Mouse (Mus musculus) intestine, embryonic 14.5 days (tissue): ENCODE measurements around the gene Prr27. TPM values are rescaled to one million over a fixed set of nuclear protein-coding genes. Genes with fewer than 3 reads are reported as not detected.

Experiments
- ATAC-seq: fragments of 200-750 bp; cut with Nextera tagmentation; replicated peaks from 2 replicates; pipeline ENCODE4 v1.8.0; 2017; ENCODE audit warnings: low read depth, moderate number of reproducible peaks, moderate TSS enrichment, moderate library complexity; ENCODE audit not compliant: low FRiP score, low TSS enrichment
- DNase-seq: peaks from one replicate; pipeline ENCODE4 v3.0.0-alpha.2; 2018; ENCODE audit warnings: low spot score
- H3K27ac ChIP-seq: fragments of 300-500 bp; sonication (generic); 2 replicates; pipeline ENCODE4 v1.5.1; 2014; ENCODE audit warnings: low read depth, mild to moderate bottlenecking, control low read depth
- H3K27me3 ChIP-seq: fragments of 300-500 bp; sonication (generic); replicated peaks from 2 replicates; pipeline ENCODE4 v1.6.1; 2014; ENCODE audit warnings: low read length, control low read depth; ENCODE audit not compliant: control insufficient read depth, insufficient read depth
- H3K36me3 ChIP-seq: fragments of 300-500 bp; sonication (generic); 2 replicates; pipeline ENCODE4 v1.6.1; 2014; ENCODE audit warnings: low read length, control low read depth; ENCODE audit not compliant: control insufficient read depth, insufficient read depth
- H3K4me1 ChIP-seq: fragments of 300-500 bp; sonication (generic); replicated peaks from 2 replicates; pipeline ENCODE4 v1.6.1; 2014; ENCODE audit warnings: low read length, control low read depth, mixed read lengths; ENCODE audit not compliant: control insufficient read depth, insufficient read depth
- H3K4me2 ChIP-seq: fragments of 300-500 bp; sonication (generic); 2 replicates; pipeline ENCODE4 v1.6.1; 2014; ENCODE audit warnings: low read length
- H3K4me3 ChIP-seq: fragments of 300-500 bp; sonication (generic); 2 replicates; pipeline ENCODE4 v1.5.1; 2014; ENCODE audit warnings: low read depth, low read length, control low read depth, mixed read lengths
- H3K9ac ChIP-seq: fragments of 300-500 bp; sonication (generic); 2 replicates; pipeline ENCODE4 v1.6.1; 2014; ENCODE audit warnings: mild to moderate bottlenecking, low read length
- H3K9me3 ChIP-seq: fragments of 300-500 bp; sonication (generic); 2 replicates; pipeline ENCODE4 v1.6.1; 2016; ENCODE audit warnings: low read length, control low read depth; ENCODE audit not compliant: control insufficient read depth
- WGBS: fragments of 180-500 bp; shearing (Covaris S2); extraction: QIAGEN DNeasy Blood & Tissue Kit; methylation state at CpG from one replicate; pipeline ENCODE4 v1.1.7; 2014; 5-methylcytosine and 5-hydroxymethylcytosine counted together
- polyA plus RNA-seq: library from polyadenylated mRNA; unstranded; fragments of >200 nt; fragmentation: Nextera tagmentation; extraction: Ambion mirVana; gene quantifications from 2 replicates; pipeline ENCODE4 v1.2.1, GENCODE M21; 2014

Prr27 gene
- not detected in 2 replicates for polyA plus RNA-seq

- Histone ChIP-seq H3K4me2 (no peak within 1 kb of the TSS), H3K9me3 (no peaks in the 10 kb centered on the region), H3K4me3 (no peak within 1 kb of the TSS), H3K36me3 (no peaks in the 10 kb centered on the region), H3K27ac (no peak within 1 kb of the TSS), H3K9ac (no peak within 1 kb of the TSS), H3K4me1 (no peaks in the 10 kb centered on the region), H3K27me3 (no peaks in the 10 kb centered on the region)
- DNase-seq (no peak), ATAC-seq (no peak)
- WGBS = 50% methylated on average over 1 of the region's 1 CpGs
These were observed at the start of gene Prr27 for GRCm38 (mm10) chr5:87825386-87825785. Gene Prr27, plus strand, starts transcription at chr5:87825686.

- no peak overlapping the region for H3K27ac ChIP-seq
- no peaks in the 10 kb centered on the region for H3K4me1 ChIP-seq
- no peak overlapping the region for H3K4me2 ChIP-seq
- no peak overlapping the region for H3K4me3 ChIP-seq
- 54% methylated on average over 4 of the region's 4 CpGs for WGBS
- no peaks in the 10 kb centered on the region for H3K36me3 ChIP-seq
- H3K9me3 ChIP-seq = no peaks in the 10 kb centered on the region
- no peak overlapping the region for H3K9ac ChIP-seq
- ATAC-seq = no peak
- no peaks in the 10 kb centered on the region for H3K27me3 ChIP-seq
- no peak for DNase-seq
These were observed 42.8 kb upstream of the Prr27 start for GRCm38 (mm10) chr5:87782731-87783130.

- H3K4me3 ChIP-seq = no peak within 1 kb of the TSS
- ATAC-seq = no peak
- WGBS = 63% methylated on average over 2 of the region's 2 CpGs
These were observed 17.7 kb upstream of the Prr27 start, which contains the start of gene Csn1s2b for GRCm38 (mm10) chr5:87807782-87808181. Gene Csn1s2b, plus strand, starts transcription at chr5:87808082.

GRCm38 (mm10) chr5:87809253-87809652 lies 16.2 kb upstream of the Prr27 start:
- no peak overlapping the region for H3K27ac ChIP-seq
- no peaks in the 10 kb centered on the region for H3K4me1 ChIP-seq
- no peak for ATAC-seq
- no peak overlapping the region for H3K4me2 ChIP-seq
- WGBS = 63% methylated on average over 2 of the region's 2 CpGs
- no peak overlapping the region for H3K9ac ChIP-seq
- no peaks in the 10 kb centered on the region for H3K27me3 ChIP-seq
- no peaks in the 10 kb centered on the region for H3K36me3 ChIP-seq
- no peak for DNase-seq
- no peak overlapping the region for H3K4me3 ChIP-seq
- no peaks in the 10 kb centered on the region for H3K9me3 ChIP-seq

More at GRCm38 (mm10) chr5:87807782-87808181, 17.7 kb upstream of the Prr27 start, which contains the start of gene Csn1s2b:
- Histone ChIP-seq H3K4me2 (no peak within 1 kb of the TSS), H3K9me3 (no peaks in the 10 kb centered on the region), H3K36me3 (no peaks in the 10 kb centered on the region), H3K27ac (no peak within 1 kb of the TSS), H3K27me3 (no peaks in the 10 kb centered on the region), H3K9ac (no peak within 1 kb of the TSS), H3K4me1 (no peaks in the 10 kb centered on the region)
- no peak for DNase-seq

- no peaks in the 10 kb centered on the region for H3K9me3 ChIP-seq
- no peaks in the 10 kb centered on the region for H3K27me3 ChIP-seq
- DNase-seq (no peak), ATAC-seq (no peak)
- no peak overlapping the region for H3K9ac ChIP-seq
- no peaks in the 10 kb centered on the region for H3K36me3 ChIP-seq
- no peak overlapping the region for H3K4me3 ChIP-seq
- H3K27ac ChIP-seq = no peak overlapping the region
- H3K4me1 ChIP-seq = no peaks in the 10 kb centered on the region
- H3K4me2 ChIP-seq = no peak overlapping the region
- 78% methylated on average over 3 of the region's 3 CpGs for WGBS
These were observed 29.7 kb downstream of the Prr27 start for GRCm38 (mm10) chr5:87855136-87855716.

- H3K4me1 ChIP-seq = no peaks in the 10 kb centered on the region
- no peak for ATAC-seq
- 80% methylated on average over 2 of the region's 2 CpGs for WGBS
- H3K9ac ChIP-seq = no peak overlapping the region
- no peaks in the 10 kb centered on the region for H3K9me3 ChIP-seq
- H3K4me2 ChIP-seq = no peak overlapping the region
- no peak overlapping the region for H3K4me3 ChIP-seq
- no peak for DNase-seq
- H3K27me3 ChIP-seq = no peaks in the 10 kb centered on the region
- H3K27ac ChIP-seq = no peak overlapping the region
- H3K36me3 ChIP-seq = no peaks in the 10 kb centered on the region
These were observed 44.6 kb downstream of the Prr27 start for GRCm38 (mm10) chr5:87870084-87870483.

- ATAC-seq = no peak
- WGBS = 27% methylated on average over 4 of the region's 4 CpGs
- Histone ChIP-seq H3K4me3 (no peak overlapping the region), H3K27me3 (no peaks in the 10 kb centered on the region), H3K9me3 (no peaks in the 10 kb centered on the region), H3K27ac (no peak overlapping the region), H3K4me2 (no peak overlapping the region), H3K36me3 (no peaks in the 10 kb centered on the region), H3K9ac (no peak overlapping the region), H3K4me1 (no peaks in the 10 kb centered on the region)
- DNase-seq = no peak
These were observed 45.9 kb downstream of the Prr27 start for GRCm38 (mm10) chr5:87871423-87871822.

GRCm38 (mm10) chr5:87884729-87885128 lies 59.2 kb downstream of the Prr27 start, which contains the start of gene Odam:
Gene Odam, plus strand, starts transcription at chr5:87885029.
- no peak for ATAC-seq
- H3K4me1 ChIP-seq = no peaks in the 10 kb centered on the region
- no peaks in the 10 kb centered on the region for H3K27me3 ChIP-seq
- H3K4me2 ChIP-seq = no peak within 1 kb of the TSS
- H3K9ac ChIP-seq = no peak within 1 kb of the TSS
- H3K4me3 ChIP-seq = no peak within 1 kb of the TSS
- no peaks in the 10 kb centered on the region for H3K9me3 ChIP-seq
- H3K27ac ChIP-seq = no peak within 1 kb of the TSS
- H3K36me3 ChIP-seq = no peaks in the 10 kb centered on the region
- 95% methylated on average over 1 of the region's 1 CpGs for WGBS
- DNase-seq = no peak
